Mouse (Mus musculus) CH12.LX (cell line): ENCODE measurements around the gene Rab4b. TPM values are rescaled to one million over a fixed set of nuclear protein-coding genes. Genes with fewer than 3 reads are reported as not detected.
A peak's percentile ranks its signal among the peaks of the same experiment; 100 is the strongest.

ENCODE experiments used
- DNase-seq: peaks from one replicate; pipeline ENCODE4 v3.0.0-alpha.2; 2013; ENCODE audit errors: extremely low read depth
- H3K27ac ChIP-seq: 2 replicates; pipeline ENCODE4 v1.5.1; 2012; ENCODE audit warnings: low read depth, mild to moderate bottlenecking, control low read depth, moderate library complexity; ENCODE audit not compliant: insufficient read depth
- H3K27me3 ChIP-seq: replicated peaks from 2 replicates; pipeline ENCODE3; 2012; ENCODE audit warnings: inconsistent platforms
- H3K36me3 ChIP-seq, 2 experiments: replicated peaks in 1 of 2; 2 replicates each; pipeline versions ENCODE3 to v1.6.1; 2012; ENCODE audit warnings: inconsistent platforms in 1 of 2, low read length in 1 of 2, mild to moderate bottlenecking in 1 of 2, mixed read lengths in 1 of 2, moderate library complexity in 1 of 2; ENCODE audit not compliant: control insufficient read depth in 1 of 2, insufficient read depth in 1 of 2
- H3K4me1 ChIP-seq, 2 experiments: 2 replicates each; pipeline ENCODE4 v1.6.1; 2012; ENCODE audit warnings: inconsistent platforms in 1 of 2, moderate library complexity in 1 of 2; ENCODE audit not compliant: insufficient read depth in 2 of 2, control insufficient read depth in 1 of 2
- H3K4me2 ChIP-seq: 2 replicates; pipeline ENCODE4 v1.6.1; 2012; ENCODE audit warnings: low read depth, mild to moderate bottlenecking, control low read depth; ENCODE audit not compliant: poor library complexity, insufficient read depth, severe bottlenecking
- H3K4me3 ChIP-seq, 3 experiments: fragments of 150-350 bp in 1 of 3; sonication (generic) in 1 of 3; replicated peaks in 1 of 3; 2 replicates each; pipeline versions ENCODE3 to v1.5.1; 2011 to 2012; ENCODE audit warnings: low read depth in 2 of 3, low read length in 2 of 3, mild to moderate bottlenecking in 2 of 3, moderate library complexity in 2 of 3, control low read depth in 1 of 3, improper control_type of control experiment in 1 of 3, inconsistent platforms in 1 of 3, mixed read lengths in 1 of 3; ENCODE audit not compliant: poor library complexity in 1 of 3
- H3K79me2 ChIP-seq: replicated peaks from 2 replicates; pipeline ENCODE4 v1.6.1; 2012; ENCODE audit warnings: mild to moderate bottlenecking, moderate library complexity; ENCODE audit not compliant: control insufficient read depth, poor library complexity, insufficient read depth, severe bottlenecking; ENCODE audit errors: extremely low read depth
- H3K9ac ChIP-seq: 2 replicates; pipeline ENCODE4 v1.6.1; 2012; ENCODE audit warnings: low read depth, mild to moderate bottlenecking, control low read depth, moderate library complexity; ENCODE audit not compliant: insufficient read depth
- H3K9me3 ChIP-seq: replicated peaks from 2 replicates; pipeline ENCODE3; 2012; ENCODE audit warnings: low read length, inconsistent platforms, mixed read lengths
- BHLHE40 ChIP-seq: IDR thresholded peaks from 2 replicates; pipeline ENCODE4 v1.6.1; 2011; ENCODE audit warnings: mild to moderate bottlenecking, low read depth, low read length, improper control_type of control experiment
- CTCF ChIP-seq, 2 experiments: IDR thresholded peaks in 1 of 2; conservative IDR thresholded peaks in 1 of 2; 2 replicates each; pipeline ENCODE4 v1.5.1; 2011 to 2012; ENCODE audit warnings: low read depth in 2 of 2, low read length in 2 of 2, improper control_type of control experiment in 1 of 2, inconsistent platforms in 1 of 2, mild to moderate bottlenecking in 1 of 2, moderate library complexity in 1 of 2
- ELF1 ChIP-seq: IDR thresholded peaks from 2 replicates; pipeline ENCODE4 v1.6.1; 2014; ENCODE audit warnings: low read depth, mild to moderate bottlenecking, inconsistent platforms, low read length, improper control_type of control experiment
- EP300 ChIP-seq: IDR thresholded peaks from 2 replicates; pipeline ENCODE4 v1.6.1; 2011; ENCODE audit warnings: low read length, improper control_type of control experiment
- ETS1 ChIP-seq: conservative IDR thresholded peaks from 2 replicates; pipeline ENCODE4 v1.6.1; 2012; ENCODE audit warnings: low read depth, mild to moderate bottlenecking, inconsistent platforms, low read length, improper control_type of control experiment, moderate library complexity
- MAFK ChIP-seq: IDR thresholded peaks from 2 replicates; pipeline ENCODE4 v1.6.1; 2011; ENCODE audit warnings: low read length, improper control_type of control experiment; ENCODE audit not compliant: insufficient replicate concordance
- POLR2A ChIP-seq: IDR thresholded peaks from 2 replicates; pipeline ENCODE4 v1.6.1; 2011; ENCODE audit warnings: low read depth, mild to moderate bottlenecking, improper control_type of control experiment, low read length
- RAD21 ChIP-seq: IDR thresholded peaks from 2 replicates; pipeline ENCODE4 v1.6.1; 2011; ENCODE audit warnings: low read depth, mild to moderate bottlenecking, low read length, improper control_type of control experiment, moderate library complexity
- RCOR1 ChIP-seq: conservative IDR thresholded peaks from 2 replicates; pipeline ENCODE4 v1.6.1; 2012; ENCODE audit warnings: low read depth, mild to moderate bottlenecking, inconsistent platforms, low read length, improper control_type of control experiment
- dilution Hi-C: fragments of 300-500 bp; cut with MboI; formaldehyde crosslinking; loops from 2 replicates; pipeline ENCODE4 v1.14.3; 2020; ENCODE audit warnings: low sequenced_read_pairs; ENCODE audit not compliant: extremely low pct_unique_long_range_greater_than_20kb, extremely low pct_ligation_motif_present
- in situ Hi-C: fragments of 300-500 bp; cut with MboI; formaldehyde crosslinking; loops from 3 replicates; pipeline ENCODE4 v1.14.3; 2019; ENCODE audit warnings: low sequenced_read_pairs, low pct_ligation_motif_present, low pct_unique_long_range_greater_than_20kb, mixed read lengths
- polyA plus RNA-seq: library from polyadenylated mRNA; unstranded; fragments of >175 nt; gene quantifications from 2 replicates; pipeline ENCODE4 v1.2.1, GENCODE M21; 2012; ENCODE audit warnings: low read depth; ENCODE audit not compliant: insufficient read length
- total RNA-seq, 2 experiments: library from RNA; depleted of rRNA; stranded (reverse); fragments of 300-350 nt in 1 of 2; fragments of >200 nt in 1 of 2; gene quantifications; 2 replicates each; pipeline ENCODE4 v1.2.3; 2012 to 2014

The Rab4b gene
- total and polyA plus RNA-seq, 3 experiments = 26.2 to 85.5 (median 39.4) TPM

- TF ChIP-seq ELF1 (peak; percentile 10; the same call in 1 of the 2 replicates), MAFK (no peak), BHLHE40 (peak; percentile 96), ETS1 (peak; percentile 38), CTCF (conservative IDR thresholded peaks at IDR 0.05 in 1 of 2, IDR thresholded peaks at IDR 0.05 in 1 of 2; ENCODE audit: low read depth in 2 of 2, low read length in 2 of 2) (no peak), RCOR1 (0 out of 2 replicates have a peak, but pooled peaks have one; percentile 12)
These were observed 14.4 kb downstream of the Rab4b start (continued) for GRCm38 (mm10) chr7:27164112-27164947.

GRCm38 (mm10) chr7:27163450-27163805, 15.3 kb downstream of the Rab4b start:
- TF ChIP-seq RAD21 (no peak), EP300 (no peak)
- TF ChIP-seq, all 38 proteins: peak for 0
- peaks cover 37 to 63% of the 10 kb centered on the region in 2 experiments for H3K4me1 ChIP-seq
- no peaks in the 10 kb centered on the region for H3K27me3 ChIP-seq
- H3K9me3 ChIP-seq = no peaks in the 10 kb centered on the region
- H3K36me3 ChIP-seq = peaks cover 30 to 66% of the 10 kb centered on the region in 2 experiments
- DNase-seq = no peak
- H3K9ac ChIP-seq = peak overlapping the region; percentile 90; the same call in 1 of the 2 replicates
- in situ Hi-C loops (loop anchor here (5.0 kb wide), 1 partner anchor 64 kb away; the partner anchor contains the start of gene Itpkc), dilution Hi-C loops (no loop called here)
- H3K4me3 ChIP-seq = peak overlapping the region; percentile 86 to 98 (median 92)
- H3K79me2 ChIP-seq = peaks cover 48% of the 10 kb centered on the region
- H3K4me2 ChIP-seq = peak overlapping the region; percentile 77
- peak overlapping the region; percentile 17; the same call in 1 of the 2 replicates for H3K27ac ChIP-seq

GRCm38 (mm10) chr7:27162780-27163449, 15.8 kb downstream of the Rab4b start:
- Histone ChIP-seq H3K4me2 (peak overlapping the region; percentile 77), H3K9me3 (no peaks in the 10 kb centered on the region), H3K27ac (peak overlapping the region; percentile 17; the same call in 1 of the 2 replicates), H3K4me1 (peaks cover 32 to 63% of the 10 kb centered on the region in 2 experiments), H3K9ac (peak overlapping the region; percentile 90; the same call in 1 of the 2 replicates), H3K27me3 (no peaks in the 10 kb centered on the region), H3K4me3 (peak overlapping the region in 2 of 3 experiments; percentile 86 to 92), H3K79me2 (peaks cover 48% of the 10 kb centered on the region), H3K36me3 (peaks cover 35 to 69% of the 10 kb centered on the region in 2 experiments)
- dilution Hi-C loops = no loop called here
- in situ Hi-C loops = loop anchor here (5.0 kb wide), 1 partner anchor 64 kb away; the partner anchor contains the start of gene Itpkc
- DNase-seq = no peak
- TF ChIP-seq POLR2A (0 out of 2 replicates have a peak, but pooled peaks have one; percentile 2), EP300 (no peak)
